Comparison of ENCODE assay signal across 9 mouse cellular contexts in the genomic region with DNA sequence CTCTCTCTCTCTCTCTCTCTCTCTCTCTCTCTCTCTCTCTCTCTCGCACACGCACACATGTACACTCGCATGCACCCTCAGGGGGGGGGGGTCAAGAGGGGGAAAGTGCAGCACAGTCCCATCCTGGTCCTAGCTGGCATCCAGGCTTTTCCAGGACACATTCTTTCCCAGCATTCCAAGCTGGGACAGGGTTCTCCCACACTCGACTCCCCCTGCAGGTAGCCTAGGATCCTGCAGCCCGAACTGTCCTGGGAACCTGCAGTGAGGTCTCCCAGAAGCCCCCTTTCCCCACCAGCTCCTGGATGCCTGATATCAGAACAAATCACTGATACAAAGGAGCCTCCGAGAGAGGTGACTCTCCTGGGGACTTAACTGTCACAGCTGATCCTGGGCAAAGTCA. TPM values are rescaled to one million over a fixed set of nuclear protein-coding genes. Genes with fewer than 3 reads are reported as not detected.
A peak's percentile ranks its signal among the peaks of the same experiment; 100 is the strongest.
DNase-seq lines count a peak whose midpoint lies in the region; ATAC-seq lines count a peak whose summit lies in the region.
"Had no signal": no experiment of that assay in that cellular context is flagged by ENCODE, and none has a peak within 500 bp of the region (broad histone marks: within the 10 kb centered on the region; RNA-seq: fewer than 3 reads in every experiment).

No protein-coding gene starts in this region.

- H3K9me3 ChIP-seq in limb, embryonic 10.5 days (replicated peaks) = no peaks in the 10 kb centered on the region

- intact Hi-C loops in gastrocnemius, postnatal 14 days (cut with DNase I; ENCODE audit: low total_unique reads) = loop anchor here (5.0 kb wide), 1 partner anchor 448 kb away; no protein-coding TSS in a partner anchor

- DNase-seq in gastrocnemius, postnatal 14 days = peak; percentile 59
- DNase-seq in gastrocnemius, postnatal 25 days = no peak
- peak; percentile 61 for DNase-seq in ovary, postnatal 14 days (ENCODE audit: low spot score)
- DNase-seq in ovary, postnatal 10 days (ENCODE audit: low spot score) = no peak
- peak; percentile 28 for DNase-seq in brain, adult 2 months (ENCODE audit: low read depth, low spot score)
- DNase-seq in limb, embryonic 10.5 days (ENCODE audit: low spot score) = peak; percentile 81
- DNase-seq in urinary bladder, postnatal 4 days (ENCODE audit: low spot score in 2 of 2) = peak; percentile 38 to 78

- peak overlapping the region; percentile 51; the same call in 1 of the 2 replicates for H3K27ac ChIP-seq in limb, embryonic 10.5 days

- no peaks in the 10 kb centered on the region for H3K36me3 ChIP-seq in limb, embryonic 10.5 days

- no peak overlapping the region for H3K4me3 ChIP-seq in limb, embryonic 10.5 days

- H3K4me1 ChIP-seq in limb, embryonic 10.5 days = peaks cover 20% of the 10 kb centered on the region

- H3K27me3 ChIP-seq in limb, embryonic 10.5 days (ENCODE audit: low read depth, poor library complexity, severe bottlenecking) = peaks cover 17% of the 10 kb centered on the region

- 11% methylated on average over 3 of the region's 6 CpGs for WGBS in limb, embryonic 10.5 days

- no peak for ATAC-seq in granulocyte monocyte progenitor cell, adult 5-6 weeks (replicated peaks; ENCODE audit: poor library complexity, severe bottlenecking)

RNA-seq across cellular contexts. Expression of a gene that starts 16.4 kb away (rescaled TPM):
- total RNA-seq in gastrocnemius, postnatal 14 days (2021) = not detected
- total RNA-seq in gastrocnemius, postnatal 25 days (2021) = not detected
- 0.08 TPM in 1 of 2 replicates, not detected in the other for polyA plus RNA-seq in limb, embryonic 10.5 days (2016; fragmentation: Nextera tagmentation; extraction: Ambion mirVana)
- total RNA-seq in granulocyte monocyte progenitor cell, adult 5-6 weeks (2014; fragmentation: Nextera tagmentation) = not detected in 2 replicates
- total RNA-seq in granulocyte monocyte progenitor cell, adult 5-6 weeks (2017) = not detected in 2 replicates
- total RNA-seq: heart, postnatal 10 days had no signal

RNA-seq across cellular contexts. Expression of a gene that starts 30.4 kb away (rescaled TPM):
- total RNA-seq in gastrocnemius, postnatal 14 days (2021) = not detected
- total RNA-seq in gastrocnemius, postnatal 25 days (2021) = under 1 TPM in 1 of 2 experiments, not detected in 1; 0.13 TPM
- polyA plus RNA-seq in limb, embryonic 10.5 days (2016; fragmentation: Nextera tagmentation; extraction: Ambion mirVana) = not detected in 2 replicates
- total RNA-seq in granulocyte monocyte progenitor cell, adult 5-6 weeks (2014; fragmentation: Nextera tagmentation) = not detected in 2 replicates
- not detected in 2 replicates for total RNA-seq in granulocyte monocyte progenitor cell, adult 5-6 weeks (2017)

RNA-seq across cellular contexts. Expression of a gene that starts 33.7 kb away (rescaled TPM):
- under 1 TPM; 0.49 to 0.92 TPM for total RNA-seq in gastrocnemius, postnatal 14 days (2021)
- total RNA-seq in gastrocnemius, postnatal 25 days (2021) = under 1 TPM; 0.13 to 0.19 TPM
- 29.3 and 42.6 TPM in 2 replicates for polyA plus RNA-seq in limb, embryonic 10.5 days (2016; fragmentation: Nextera tagmentation; extraction: Ambion mirVana)
- total RNA-seq in granulocyte monocyte progenitor cell, adult 5-6 weeks (2014; fragmentation: Nextera tagmentation) = 0.30 TPM in 1 of 2 replicates, not detected in the other
- 0.31 and 0.60 TPM in 2 replicates for total RNA-seq in granulocyte monocyte progenitor cell, adult 5-6 weeks (2017)

RNA-seq across cellular contexts. Expression of a gene that starts 46.0 kb away (rescaled TPM):
- total RNA-seq in gastrocnemius, postnatal 14 days (2021) = under 1 TPM in 1 of 2 experiments, not detected in 1; 0.16 TPM
- not detected for total RNA-seq in gastrocnemius, postnatal 25 days (2021)
- polyA plus RNA-seq in limb, embryonic 10.5 days (2016; fragmentation: Nextera tagmentation; extraction: Ambion mirVana) = not detected in 2 replicates
- total RNA-seq in granulocyte monocyte progenitor cell, adult 5-6 weeks (2014; fragmentation: Nextera tagmentation) = not detected in 2 replicates
- not detected in 2 replicates for total RNA-seq in granulocyte monocyte progenitor cell, adult 5-6 weeks (2017)
- total RNA-seq: heart, postnatal 10 days had no signal

RNA-seq across cellular contexts. Expression of a gene that starts 57.4 kb away (rescaled TPM):
- 1 to 10 TPM in 1 of 2 experiments, under 1 TPM in 1; 0.42 to 1.6 TPM for total RNA-seq in gastrocnemius, postnatal 14 days (2021)
- total RNA-seq in gastrocnemius, postnatal 25 days (2021) = under 1 TPM; 0.18 to 0.29 TPM
- 33.4 and 49.5 TPM in 2 replicates for polyA plus RNA-seq in limb, embryonic 10.5 days (2016; fragmentation: Nextera tagmentation; extraction: Ambion mirVana)
- 11.4 and 20.2 TPM in 2 replicates for total RNA-seq in granulocyte monocyte progenitor cell, adult 5-6 weeks (2014; fragmentation: Nextera tagmentation)
- 12.4 and 24.9 TPM in 2 replicates for total RNA-seq in granulocyte monocyte progenitor cell, adult 5-6 weeks (2017)

Comparison
In these comparisons a context has a peak if more than half of its experiments do, and no peak if none do; other contexts are left out.
1. DNase-seq: peak in gastrocnemius, postnatal 14 days (single experiment), ovary, postnatal 14 days (single experiment), brain, adult 2 months (single experiment), limb, embryonic 10.5 days (single experiment) and urinary bladder, postnatal 4 days (2 of 2); none in gastrocnemius, postnatal 25 days (single experiment) and ovary, postnatal 10 days (single experiment).